Mouse (Mus musculus) hindbrain, embryonic 14.5 days (tissue): ENCODE results near the gene Olfr1028. TPM values are rescaled to one million over a fixed set of nuclear protein-coding genes. Genes with fewer than 3 reads are reported as not detected.

ENCODE experiments used
- ATAC-seq: fragments of 200-750 bp; cut with Nextera tagmentation; 2 replicates; pipeline ENCODE4 v1.8.0; 2017; ENCODE audit warnings: moderate number of reproducible peaks, mild to moderate bottlenecking, moderate TSS enrichment, moderate library complexity; ENCODE audit not compliant: low FRiP score
- DNase-seq: peaks from one replicate; pipeline ENCODE4 v3.0.0-alpha.2; 2015; ENCODE audit warnings: low spot score
- H3K27ac ChIP-seq: fragments of 300-500 bp; sonication (generic); 2 replicates; pipeline ENCODE4 v1.5.1; 2014; ENCODE audit warnings: mild to moderate bottlenecking, moderate library complexity
- H3K27me3 ChIP-seq: fragments of 300-500 bp; sonication (generic); 2 replicates; pipeline ENCODE4 v1.6.1; 2014; ENCODE audit warnings: mild to moderate bottlenecking, low read length, mixed read lengths; ENCODE audit not compliant: control insufficient read depth, insufficient read depth
- H3K36me3 ChIP-seq: fragments of 300-500 bp; sonication (generic); replicated peaks from 2 replicates; pipeline ENCODE4 v1.6.1; 2014; ENCODE audit not compliant: control insufficient read depth, insufficient read depth
- H3K4me1 ChIP-seq: fragments of 300-500 bp; sonication (generic); replicated peaks from 2 replicates; pipeline ENCODE4 v1.6.1; 2014; ENCODE audit warnings: antibody characterized with exemption, low read length, mixed read lengths; ENCODE audit not compliant: control insufficient read depth, insufficient read depth
- H3K4me2 ChIP-seq: fragments of 300-500 bp; sonication (generic); replicated peaks from 2 replicates; pipeline ENCODE4 v1.6.1; 2014; ENCODE audit warnings: mild to moderate bottlenecking, moderate library complexity
- H3K4me3 ChIP-seq: fragments of 300-500 bp; sonication (generic); replicated peaks from 2 replicates; pipeline ENCODE4 v1.5.1; 2014; ENCODE audit warnings: mild to moderate bottlenecking, low read length
- H3K9ac ChIP-seq: fragments of 300-500 bp; sonication (generic); 2 replicates; pipeline ENCODE4 v1.6.1; 2014
- H3K9me3 ChIP-seq: fragments of 300-500 bp; sonication (generic); 2 replicates; pipeline ENCODE4 v1.6.1; 2016; ENCODE audit warnings: low read length; ENCODE audit not compliant: control insufficient read depth
- WGBS: fragments of 180-500 bp; shearing (Covaris S2); extraction: QIAGEN DNeasy Blood & Tissue Kit; methylation state at CpG from one replicate; pipeline ENCODE4 v1.1.7; 2014; 5-methylcytosine and 5-hydroxymethylcytosine counted together
- polyA plus RNA-seq: library from polyadenylated mRNA; unstranded; fragments of >200 nt; fragmentation: Nextera tagmentation; extraction: Ambion mirVana; gene quantifications from 2 replicates; pipeline ENCODE4 v1.2.1, GENCODE M21; 2014

Gene Olfr1028
- not detected in 2 replicates for polyA plus RNA-seq

- 84% methylated on average over 1 of the region's 1 CpGs for WGBS
- ATAC-seq: no peak
These were observed at the start of gene Olfr1028 for GRCm38 (mm10) chr2:85950137-85950536. Gene Olfr1028, plus strand, starts transcription at chr2:85950437.

GRCm38 (mm10) chr2:85904952-85905351 lies 45.3 kb upstream of the Olfr1028 start, which contains the start of gene Olfr1024:
Gene Olfr1024, minus strand, starts transcription at chr2:85905052.
- Histone ChIP-seq H3K27ac (no peak within 1 kb of the TSS), H3K4me1 (no peaks in the 10 kb centered on the region), H3K4me3 (no peak within 1 kb of the TSS), H3K36me3 (no peaks in the 10 kb centered on the region), H3K9ac (no peak within 1 kb of the TSS), H3K27me3 (no peaks in the 10 kb centered on the region), H3K9me3 (peaks cover under 1% of the 10 kb centered on the region; the same call in 1 of the 2 replicates), H3K4me2 (no peak within 1 kb of the TSS)
- no peak for DNase-seq
- 87% methylated on average over 3 of the region's 3 CpGs for WGBS
- ATAC-seq: no peak

More at GRCm38 (mm10) chr2:85950137-85950536, at the start of gene Olfr1028:
- H3K9me3 ChIP-seq: no peaks in the 10 kb centered on the region
- no peak within 1 kb of the TSS for H3K9ac ChIP-seq
- no peak within 1 kb of the TSS for H3K4me2 ChIP-seq
- no peaks in the 10 kb centered on the region for H3K36me3 ChIP-seq
- H3K4me3 ChIP-seq: no peak within 1 kb of the TSS
- H3K4me1 ChIP-seq: no peaks in the 10 kb centered on the region
- DNase-seq: no peak
- H3K27me3 ChIP-seq: no peaks in the 10 kb centered on the region
- H3K27ac ChIP-seq: no peak within 1 kb of the TSS

DNA sequence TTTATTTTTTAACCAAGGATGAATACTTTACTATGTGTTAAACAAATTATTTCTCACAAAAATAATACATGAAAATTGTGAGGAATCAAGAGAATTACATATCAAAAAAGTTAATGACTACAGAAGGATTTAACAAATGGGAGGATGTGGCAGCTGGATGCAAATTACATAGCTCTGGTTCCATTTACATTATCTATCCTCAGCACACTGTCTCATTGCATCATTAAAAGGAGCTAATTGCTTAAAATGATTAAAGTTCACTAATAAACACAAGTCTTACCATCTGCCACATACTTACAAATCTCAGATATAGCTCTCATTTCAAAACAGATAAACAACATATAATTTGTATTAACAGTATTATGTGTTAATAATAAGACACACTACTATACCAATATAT lies 37.0 kb upstream of the Olfr1028 start:
- no peak overlapping the region for H3K9ac ChIP-seq
- no peaks in the 10 kb centered on the region for H3K27me3 ChIP-seq
- no peak overlapping the region for H3K4me2 ChIP-seq
- H3K27ac ChIP-seq: no peak overlapping the region
- H3K9me3 ChIP-seq: no peaks in the 10 kb centered on the region
- no peak for ATAC-seq
- no peaks in the 10 kb centered on the region for H3K36me3 ChIP-seq
- no peak overlapping the region for H3K4me3 ChIP-seq
- H3K4me1 ChIP-seq: no peaks in the 10 kb centered on the region
- no peak for DNase-seq

DNA sequence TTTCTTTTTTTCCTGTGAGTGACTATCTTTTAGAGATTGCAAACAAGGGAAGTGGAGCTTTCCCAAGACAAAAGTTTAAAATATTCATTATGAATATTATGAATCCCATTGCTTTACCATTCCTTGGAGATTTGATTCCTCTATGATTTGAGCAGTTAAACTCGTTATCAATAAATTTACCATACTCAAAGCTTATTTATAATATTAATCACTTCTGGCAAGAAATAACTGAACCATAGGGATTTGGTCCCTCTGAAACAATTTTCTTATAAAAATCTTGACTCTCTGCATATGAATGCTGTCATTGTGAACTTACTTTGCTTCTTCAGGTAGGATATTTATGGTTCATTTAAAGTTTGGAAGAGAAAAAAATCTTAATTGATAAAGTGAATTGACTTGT lies 35.3 kb upstream of the Olfr1028 start, which contains the start of gene Olfr1025-ps1:
Olfr1025-ps1 (plus strand) TSS at position 301 of the 400 bp plus-strand sequence.
- Histone ChIP-seq H3K27ac (no peak within 1 kb of the TSS), H3K36me3 (no peaks in the 10 kb centered on the region), H3K9ac (no peak within 1 kb of the TSS), H3K9me3 (no peaks in the 10 kb centered on the region), H3K27me3 (no peaks in the 10 kb centered on the region), H3K4me2 (no peak within 1 kb of the TSS), H3K4me1 (no peaks in the 10 kb centered on the region), H3K4me3 (no peak within 1 kb of the TSS)
- DNase-seq (no peak), ATAC-seq (no peak)
- 69% methylated on average over 1 of the region's 1 CpGs for WGBS

DNA sequence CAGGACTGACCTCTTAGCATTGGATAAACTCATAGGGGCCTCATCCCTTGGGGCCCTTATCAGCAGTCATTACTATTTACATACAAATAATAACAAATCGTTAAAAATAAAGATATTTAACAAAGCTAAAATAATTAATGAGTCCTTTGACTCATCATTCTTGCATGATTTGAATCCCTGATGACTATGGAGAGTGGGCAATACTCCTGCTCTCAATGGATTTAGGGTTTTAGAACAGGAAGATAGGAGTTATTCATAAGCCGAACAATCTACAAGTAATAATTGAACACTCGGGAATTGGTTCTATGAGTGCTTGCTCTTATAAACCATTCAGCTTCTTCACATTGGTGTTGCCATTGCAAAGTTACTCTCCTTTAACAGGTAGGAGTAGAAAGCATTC lies 29.0 kb upstream of the Olfr1028 start, which contains the start of gene Olfr1026:
Olfr1026 (plus strand) TSS at position 301 of the 400 bp plus-strand sequence.
- H3K4me2 ChIP-seq: no peak within 1 kb of the TSS
- DNase-seq (no peak), ATAC-seq (no peak)
- no peaks in the 10 kb centered on the region for H3K36me3 ChIP-seq
- H3K9me3 ChIP-seq: no peaks in the 10 kb centered on the region
- WGBS: 91% methylated on average over 3 of the region's 3 CpGs
- no peaks in the 10 kb centered on the region for H3K27me3 ChIP-seq
- H3K4me3 ChIP-seq: no peak within 1 kb of the TSS
- no peak within 1 kb of the TSS for H3K9ac ChIP-seq
- H3K4me1 ChIP-seq: no peaks in the 10 kb centered on the region
- no peak within 1 kb of the TSS for H3K27ac ChIP-seq

DNA sequence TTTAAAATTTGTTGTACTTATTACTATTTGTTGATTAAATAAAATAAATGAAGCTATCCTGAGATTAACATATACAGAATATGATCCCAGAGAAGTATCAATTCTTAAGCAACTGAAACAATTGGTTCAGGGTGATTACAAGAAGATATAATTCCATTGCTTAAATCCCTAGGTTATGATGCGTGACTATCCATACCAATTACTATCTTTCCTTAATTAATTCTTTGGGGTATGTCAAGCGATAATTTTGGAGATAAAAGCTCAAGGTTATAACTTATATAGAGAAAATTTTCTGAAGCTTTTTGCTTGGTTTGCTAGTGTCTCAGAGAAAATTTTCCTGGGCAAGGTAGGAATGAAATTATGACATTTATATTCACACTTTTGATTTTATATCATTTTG lies 23.4 kb downstream of the Olfr1028 start, which contains the start of gene Olfr1029:
Olfr1029 (plus strand) TSS at position 301 of the 400 bp plus-strand sequence.
- no peak within 1 kb of the TSS for H3K27ac ChIP-seq
- ATAC-seq (no peak), DNase-seq (no peak)
- no peaks in the 10 kb centered on the region for H3K27me3 ChIP-seq
- no peaks in the 10 kb centered on the region for H3K9me3 ChIP-seq
- no peaks in the 10 kb centered on the region for H3K36me3 ChIP-seq
- no peak within 1 kb of the TSS for H3K4me3 ChIP-seq
- no peak within 1 kb of the TSS for H3K4me2 ChIP-seq
- 89% methylated on average over 2 of the region's 2 CpGs for WGBS
- H3K9ac ChIP-seq: no peak within 1 kb of the TSS
- H3K4me1 ChIP-seq: no peaks in the 10 kb centered on the region

DNA sequence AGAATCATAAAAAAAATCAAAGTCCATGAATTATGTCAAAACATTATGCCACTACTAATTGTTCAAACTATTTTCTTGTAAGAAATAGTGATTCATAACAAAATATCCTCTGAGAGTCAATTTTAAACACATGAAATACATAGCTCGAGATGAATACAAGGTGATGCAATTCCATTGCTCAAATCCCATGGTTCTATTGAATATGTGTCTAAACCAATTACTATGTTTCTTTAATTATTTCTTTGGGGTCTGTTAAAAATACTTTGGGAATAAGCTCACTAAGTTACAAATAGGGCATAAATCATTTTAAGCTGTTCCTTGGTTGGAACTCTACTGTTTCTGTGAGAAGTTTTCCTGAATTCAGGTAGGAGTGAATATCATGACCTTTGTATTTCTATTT lies 28.7 kb downstream of the Olfr1028 start, which contains the start of gene Olfr1030:
Olfr1030 (plus strand) TSS at position 301 of the 400 bp plus-strand sequence.
- 89% methylated on average over 1 of the region's 1 CpGs for WGBS
- H3K4me1 ChIP-seq: no peaks in the 10 kb centered on the region
- H3K27ac ChIP-seq: no peak within 1 kb of the TSS
- ATAC-seq (no peak), DNase-seq (no peak)
- H3K4me2 ChIP-seq: no peak within 1 kb of the TSS
- no peak within 1 kb of the TSS for H3K4me3 ChIP-seq
- no peaks in the 10 kb centered on the region for H3K36me3 ChIP-seq
- no peaks in the 10 kb centered on the region for H3K9me3 ChIP-seq
- H3K27me3 ChIP-seq: no peaks in the 10 kb centered on the region
- no peak within 1 kb of the TSS for H3K9ac ChIP-seq

DNA sequence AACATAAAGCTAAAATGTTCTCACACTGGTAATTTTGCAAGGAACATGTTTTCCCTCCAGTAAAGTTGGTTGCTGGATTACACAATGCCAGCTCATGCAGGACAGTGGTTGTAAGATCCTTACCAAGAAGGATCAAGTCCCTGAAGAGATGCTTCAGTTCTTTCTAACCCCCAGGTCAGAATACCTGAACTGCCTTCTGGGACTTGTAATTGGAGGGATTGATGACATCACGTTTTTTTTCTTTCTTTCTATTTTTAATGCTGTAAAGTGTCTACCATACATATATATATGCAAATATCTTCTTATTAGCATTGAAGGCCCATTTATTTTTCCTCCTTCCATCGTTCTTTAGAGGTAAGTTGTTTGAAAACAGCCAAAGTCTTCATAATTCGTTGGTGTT lies 39.8 kb downstream of the Olfr1028 start, which contains the start of gene Olfr1031:
Olfr1031 (plus strand) TSS at position 301 of the 400 bp plus-strand sequence.
- Histone ChIP-seq H3K27ac (no peak within 1 kb of the TSS), H3K36me3 (no peaks in the 10 kb centered on the region), H3K27me3 (no peaks in the 10 kb centered on the region), H3K4me2 (no peak within 1 kb of the TSS), H3K4me3 (no peak within 1 kb of the TSS), H3K9me3 (no peaks in the 10 kb centered on the region), H3K9ac (no peak within 1 kb of the TSS), H3K4me1 (no peaks in the 10 kb centered on the region)
- 70% methylated on average over 3 of the region's 3 CpGs for WGBS
- ATAC-seq: no peak
- DNase-seq: no peak
